Mouse (Mus musculus) lung, postnatal 36 days (tissue): Measurements from ENCODE around the gene Gm29609.

Source experiments
- DNase-seq: peaks from one replicate; pipeline ENCODE4 v3.0.0; 2022; ENCODE audit warnings: mixed read lengths

The Gm29609 gene

GRCm38 (mm10) chr5:31138241-31138967 lies 41.3 kb downstream of the Gm29609 start, which contains the start of gene Ucn:
TSS of gene Ucn (minus strand) at chr5:31138829.
- DNase-seq, result no peak

- DNase-seq, result no peak
Observed at GRCm38 (mm10) chr5:31137658-31138057, 42.1 kb downstream of the Gm29609 start.

- no peak for DNase-seq
Observed at GRCm38 (mm10) chr5:31136730-31137424, 42.8 kb downstream of the Gm29609 start.

GRCm38 (mm10) chr5:31126050-31126449 lies 53.7 kb downstream of the Gm29609 start:
- DNase-seq, result no peak

GRCm38 (mm10) chr5:31123481-31123880 lies 56.2 kb downstream of the Gm29609 start:
- DNase-seq, result no peak

- no peak for DNase-seq
Observed at GRCm38 (mm10) chr5:31121111-31121510, 58.6 kb downstream of the Gm29609 start.

GRCm38 (mm10) chr5:31116912-31117311 lies 62.8 kb downstream of the Gm29609 start:
- DNase-seq, result no peak

GRCm38 (mm10) chr5:31116354-31116753 lies 63.4 kb downstream of the Gm29609 start, which contains the start of gene Trim54:
TSS of gene Trim54 (plus strand) at chr5:31116712.
- no peak for DNase-seq

GRCm38 (mm10) chr5:31110781-31111180 lies 68.9 kb downstream of the Gm29609 start:
- DNase-seq, result peak; percentile 26

- no peak for DNase-seq
Observed at GRCm38 (mm10) chr5:31108000-31108490, 71.7 kb downstream of the Gm29609 start, which contains the start of gene Slc30a3. TSS of gene Slc30a3 (minus strand) at chr5:31108237.

- no peak for DNase-seq
Observed at GRCm38 (mm10) chr5:31105814-31106335, 73.8 kb downstream of the Gm29609 start, which contains the start of gene Dnajc5g. TSS of gene Dnajc5g (plus strand) at chr5:31106285.

GRCm38 (mm10) chr5:31095711-31096480 lies 83.8 kb downstream of the Gm29609 start:
- no peak for DNase-seq

GRCm38 (mm10) chr5:31094799-31095691 lies 84.7 kb downstream of the Gm29609 start:
- DNase-seq, result peak; percentile 84
